Comparison of ENCODE assay signal across 14 mouse cellular contexts in genomic region chr2:127370561-127371483, GRCm38 (mm10). TPM values are rescaled to one million over a fixed set of nuclear protein-coding genes. Genes with fewer than 3 reads are reported as not detected.
DNase-seq lines count a peak whose midpoint lies in the region; ATAC-seq and TF ChIP-seq lines count a peak whose summit lies in the region.
"Had no signal": no experiment of that assay in that cellular context is flagged by ENCODE, and none has a peak within 500 bp of the region (broad histone marks: within the 10 kb centered on the region; RNA-seq: fewer than 3 reads in every experiment).

No protein-coding gene starts in this region.

- TF ChIP-seq EP300 in liver, embryonic 14.5 days (IDR thresholded peaks at IDR 0.05; ENCODE audit: low read depth) = peak; percentile 80

- H3K9ac ChIP-seq in forebrain, postnatal 0 days = no peak overlapping the region
- no peak overlapping the region for H3K9ac ChIP-seq in forebrain, embryonic 16.5 days (replicated peaks; ENCODE audit: low read depth, low read length)
- H3K9ac ChIP-seq in heart, embryonic 14.5 days (ENCODE audit: low read length) = peak overlapping the region; percentile 2; the same call in 1 of the 2 replicates
- peak overlapping the region; percentile 86 for H3K9ac ChIP-seq in liver, embryonic 14.5 days (replicated peaks)

- H3K27ac ChIP-seq in forebrain, postnatal 0 days (ENCODE audit: low read depth, low read length) = no peak overlapping the region
- H3K27ac ChIP-seq in forebrain, embryonic 16.5 days (ENCODE audit: low read length) = no peak overlapping the region
- H3K27ac ChIP-seq in heart, embryonic 14.5 days (replicated peaks in 1 of 2; ENCODE audit: control insufficient read depth in 1 of 2, insufficient read depth in 1 of 2, low read depth in 2 of 2, low read length in 2 of 2) = peak overlapping the region; percentile 53 to 56
- H3K27ac ChIP-seq in liver, embryonic 14.5 days = peak overlapping the region; percentile 86

- H3K36me3 ChIP-seq in forebrain, postnatal 0 days (ENCODE audit: insufficient read depth) = no peaks in the 10 kb centered on the region
- no peaks in the 10 kb centered on the region for H3K36me3 ChIP-seq in forebrain, embryonic 16.5 days (ENCODE audit: control insufficient read depth, insufficient read depth)
- H3K36me3 ChIP-seq in heart, embryonic 14.5 days (ENCODE audit: control insufficient read depth, insufficient read depth, low read length) = no peaks in the 10 kb centered on the region
- peaks cover 15% of the 10 kb centered on the region for H3K36me3 ChIP-seq in liver, embryonic 14.5 days (replicated peaks; ENCODE audit: control insufficient read depth, insufficient read depth, low read depth)

- H3K4me1 ChIP-seq in forebrain, postnatal 0 days (ENCODE audit: insufficient read depth) = no peaks in the 10 kb centered on the region
- no peaks in the 10 kb centered on the region for H3K4me1 ChIP-seq in forebrain, embryonic 16.5 days (replicated peaks; ENCODE audit: control insufficient read depth, insufficient read depth, low read length)
- peaks cover 32 to 33% of the 10 kb centered on the region in 2 experiments for H3K4me1 ChIP-seq in heart, embryonic 14.5 days (ENCODE audit: control insufficient read depth in 2 of 2, insufficient read depth in 2 of 2, low read length in 2 of 2)
- peaks cover 82 to 95% of the 10 kb centered on the region in 2 experiments for H3K4me1 ChIP-seq in liver, embryonic 14.5 days (replicated peaks; ENCODE audit: control insufficient read depth in 2 of 2, insufficient read depth in 2 of 2, low read length in 1 of 2)

- no peak overlapping the region for H3K4me2 ChIP-seq in forebrain, postnatal 0 days (ENCODE audit: low read depth)
- no peak overlapping the region for H3K4me2 ChIP-seq in forebrain, embryonic 16.5 days (ENCODE audit: low read length)
- peak overlapping the region; percentile 48 for H3K4me2 ChIP-seq in heart, embryonic 14.5 days (ENCODE audit: low read length)
- peak overlapping the region; percentile 79 for H3K4me2 ChIP-seq in liver, embryonic 14.5 days (ENCODE audit: low read depth)

- no peak for TF ChIP-seq CTCF in forebrain, postnatal 0 days (IDR thresholded peaks at IDR 0.05; ENCODE audit: low read depth)
- no peak for TF ChIP-seq CTCF in liver, embryonic 14.5 days (IDR thresholded peaks at IDR 0.05; ENCODE audit: low read depth)

- DNase-seq in forebrain, postnatal 0 days = no peak
- peak; percentile 41 for DNase-seq in kidney, adult 9 months
- DNase-seq in kidney, postnatal 14 days = no peak
- peak; percentile 81 to 84 (median 84) for DNase-seq in liver, embryonic 14.5 days (ENCODE audit: low read depth in 3 of 3, low spot score in 3 of 3)
- DNase-seq in cerebellum, adult 8-10 months = no peak
- no peak for DNase-seq in ovary, postnatal 36 days (ENCODE audit: low spot score)
- DNase-seq: gastrocnemius, postnatal 10 days; lung, postnatal 4 days had no signal

- H3K4me3 ChIP-seq in forebrain, postnatal 0 days (ENCODE audit: low read depth, low read length) = no peak overlapping the region
- H3K4me3 ChIP-seq in forebrain, embryonic 16.5 days (replicated peaks; ENCODE audit: low read length) = no peak overlapping the region
- H3K4me3 ChIP-seq in heart, embryonic 14.5 days (ENCODE audit: control insufficient read depth in 1 of 2, insufficient read depth in 1 of 2, low read depth in 1 of 2, low read length in 2 of 2) = peak overlapping the region; percentile 5 to 11; a peak in 1 of 4 replicates
- H3K4me3 ChIP-seq in liver, embryonic 14.5 days (ENCODE audit: insufficient read depth in 1 of 2, low read depth in 2 of 2, low read length in 2 of 2) = peak overlapping the region; percentile 63 to 77
- H3K4me3 ChIP-seq: myocyte had no signal

- peak; percentile 61 for ATAC-seq in forebrain, postnatal 0 days
- ATAC-seq in forebrain, embryonic 16.5 days = no peak
- peak; percentile 24 for ATAC-seq in heart, embryonic 14.5 days (ENCODE audit: insufficient number of reproducible peaks, insufficient read depth, low FRiP score, low read depth)
- ATAC-seq in liver, embryonic 14.5 days (ENCODE audit: insufficient read depth) = peak; percentile 90

- H3K9me3 ChIP-seq in forebrain, postnatal 0 days (ENCODE audit: low read length) = no peaks in the 10 kb centered on the region
- H3K9me3 ChIP-seq in forebrain, embryonic 16.5 days (ENCODE audit: control insufficient read depth, low read length) = no peaks in the 10 kb centered on the region
- H3K9me3 ChIP-seq in heart, embryonic 14.5 days (ENCODE audit: control insufficient read depth, low read length) = no peaks in the 10 kb centered on the region
- no peaks in the 10 kb centered on the region for H3K9me3 ChIP-seq in liver, embryonic 14.5 days (ENCODE audit: control insufficient read depth, low read length)

- 55% methylated on average over 9 of the region's 9 CpGs for WGBS in forebrain, postnatal 0 days
- WGBS in forebrain, embryonic 16.5 days = 52% methylated on average over 9 of the region's 9 CpGs
- 13% methylated on average over 9 of the region's 9 CpGs for WGBS in heart, embryonic 14.5 days
- 20% methylated on average over 9 of the region's 9 CpGs for WGBS in liver, embryonic 14.5 days (ENCODE audit: insufficient replicate concordance)

- H3K27me3 ChIP-seq in forebrain, postnatal 0 days (ENCODE audit: insufficient read depth, low read length) = no peaks in the 10 kb centered on the region; the same call in 1 of the 2 replicates
- H3K27me3 ChIP-seq in forebrain, embryonic 16.5 days (replicated peaks; ENCODE audit: control insufficient read depth, insufficient read depth, low read length) = peaks cover 11% of the 10 kb centered on the region
- H3K27me3 ChIP-seq in heart, embryonic 14.5 days (ENCODE audit: control insufficient read depth, insufficient read depth, low read length) = peaks cover 8% of the 10 kb centered on the region
- H3K27me3 ChIP-seq in liver, embryonic 14.5 days (ENCODE audit: control insufficient read depth, insufficient read depth, low read length) = peaks cover 4% of the 10 kb centered on the region

RNA-seq across cellular contexts. Expression of gene Adra2b, which starts 7.8 kb away (rescaled TPM):
- total RNA-seq in forebrain, postnatal 0 days (2014; rRNA removed) = 0.46 and 0.67 TPM in 2 replicates
- polyA plus RNA-seq in forebrain, postnatal 0 days (2015; fragmentation: Nextera tagmentation; extraction: Ambion mirVana) = 0.38 and 0.80 TPM in 2 replicates
- polyA plus RNA-seq in forebrain, embryonic 16.5 days (2015; fragmentation: Nextera tagmentation; extraction: Ambion mirVana) = 0.62 and 0.68 TPM in 2 replicates
- polyA plus RNA-seq in heart, embryonic 14.5 days (2014; fragmentation: Nextera tagmentation; extraction: Ambion mirVana) = 1.1 and 1.2 TPM in 2 replicates
- polyA plus RNA-seq in liver, embryonic 14.5 days (2012; rRNA removed) = 12.4 and 13.2 TPM in 2 replicates
- polyA plus RNA-seq in liver, embryonic 14.5 days (2014; fragmentation: Nextera tagmentation; extraction: Ambion mirVana) = 20.0 and 24.4 TPM in 2 replicates
- polyA plus RNA-seq: C2C12, myocyte had no signal

RNA-seq across cellular contexts. Expression of gene Astl, which starts 32.4 kb away (rescaled TPM):
- not detected in 2 replicates for total RNA-seq in forebrain, postnatal 0 days (2014; rRNA removed)
- polyA plus RNA-seq in forebrain, postnatal 0 days (2015; fragmentation: Nextera tagmentation; extraction: Ambion mirVana) = not detected in 2 replicates
- not detected in 2 replicates for polyA plus RNA-seq in forebrain, embryonic 16.5 days (2015; fragmentation: Nextera tagmentation; extraction: Ambion mirVana)
- not detected in 2 replicates for polyA plus RNA-seq in heart, embryonic 14.5 days (2014; fragmentation: Nextera tagmentation; extraction: Ambion mirVana)
- not detected in 2 replicates for polyA plus RNA-seq in liver, embryonic 14.5 days (2012; rRNA removed)
- polyA plus RNA-seq in liver, embryonic 14.5 days (2014; fragmentation: Nextera tagmentation; extraction: Ambion mirVana) = not detected in 2 replicates
- total RNA-seq: adrenal gland, adult 18-20 months; left cerebral cortex, postnatal 10 days had no signal
- polyA plus RNA-seq: C2C12 had no signal

RNA-seq across cellular contexts. Expression of gene Dusp2, which starts 34.9 kb away (rescaled TPM):
- total RNA-seq in forebrain, postnatal 0 days (2014; rRNA removed) = 10.0 and 13.9 TPM in 2 replicates
- polyA plus RNA-seq in forebrain, postnatal 0 days (2015; fragmentation: Nextera tagmentation; extraction: Ambion mirVana) = 19.1 and 20.2 TPM in 2 replicates
- 6.6 and 7.7 TPM in 2 replicates for polyA plus RNA-seq in forebrain, embryonic 16.5 days (2015; fragmentation: Nextera tagmentation; extraction: Ambion mirVana)
- 14.5 and 15.9 TPM in 2 replicates for polyA plus RNA-seq in heart, embryonic 14.5 days (2014; fragmentation: Nextera tagmentation; extraction: Ambion mirVana)
- polyA plus RNA-seq in liver, embryonic 14.5 days (2012; rRNA removed) = 1.1 and 1.8 TPM in 2 replicates
- polyA plus RNA-seq in liver, embryonic 14.5 days (2014; fragmentation: Nextera tagmentation; extraction: Ambion mirVana) = 1.5 and 1.7 TPM in 2 replicates

RNA-seq across cellular contexts. Expression of gene Gpat2, which starts 54.2 kb away (rescaled TPM):
- total RNA-seq in forebrain, postnatal 0 days (2014; rRNA removed) = 0.38 TPM in 1 of 2 replicates, not detected in the other
- polyA plus RNA-seq in forebrain, postnatal 0 days (2015; fragmentation: Nextera tagmentation; extraction: Ambion mirVana) = 0.06 and 0.11 TPM in 2 replicates
- 0.09 and 0.13 TPM in 2 replicates for polyA plus RNA-seq in forebrain, embryonic 16.5 days (2015; fragmentation: Nextera tagmentation; extraction: Ambion mirVana)
- 0.22 TPM in 2 replicates for polyA plus RNA-seq in heart, embryonic 14.5 days (2014; fragmentation: Nextera tagmentation; extraction: Ambion mirVana)
- polyA plus RNA-seq in liver, embryonic 14.5 days (2012; rRNA removed) = 0.26 and 0.45 TPM in 2 replicates
- 0.32 and 0.33 TPM in 2 replicates for polyA plus RNA-seq in liver, embryonic 14.5 days (2014; fragmentation: Nextera tagmentation; extraction: Ambion mirVana)
- polyA plus RNA-seq: myocyte had no signal

Comparison
In these comparisons a context has a peak if more than half of its experiments do, and no peak if none do; other contexts are left out.
1. DNase-seq: peak in kidney, adult 9 months (single experiment) and liver, embryonic 14.5 days (3 of 3); none in forebrain, postnatal 0 days (single experiment), kidney, postnatal 14 days (single experiment), cerebellum, adult 8-10 months (single experiment) and ovary, postnatal 36 days (single experiment).
2. H3K27ac ChIP-seq: peak in heart, embryonic 14.5 days (2 of 2) and liver, embryonic 14.5 days (single experiment); none in forebrain, postnatal 0 days (single experiment) and forebrain, embryonic 16.5 days (single experiment).
3. H3K4me2 ChIP-seq: peak in heart, embryonic 14.5 days (single experiment) and liver, embryonic 14.5 days (single experiment); none in forebrain, postnatal 0 days (single experiment) and forebrain, embryonic 16.5 days (single experiment).
4. H3K4me3 ChIP-seq: peak in heart, embryonic 14.5 days (2 of 2) and liver, embryonic 14.5 days (2 of 2); none in forebrain, postnatal 0 days (single experiment) and forebrain, embryonic 16.5 days (single experiment).
5. H3K9ac ChIP-seq: peak in heart, embryonic 14.5 days (single experiment) and liver, embryonic 14.5 days (single experiment); none in forebrain, postnatal 0 days (single experiment) and forebrain, embryonic 16.5 days (single experiment).